Comparison of ENCODE assay signal across 9 mouse cellular contexts in genomic region chr9:20804266-20805158, GRCm38 (mm10). TPM values are rescaled to one million over a fixed set of nuclear protein-coding genes. Genes with fewer than 3 reads are reported as not detected.
DNase-seq lines count a peak whose midpoint lies in the region; ATAC-seq and TF ChIP-seq lines count a peak whose summit lies in the region.
"Had no signal": no experiment of that assay in that cellular context is flagged by ENCODE, and none has a peak within 500 bp of the region (broad histone marks: within the 10 kb centered on the region; RNA-seq: fewer than 3 reads in every experiment).

No protein-coding gene starts in this region.

- H3K4me1 ChIP-seq in kidney, adult 2 months (ENCODE audit: control insufficient read depth, insufficient read depth, low read length), result 0 out of 2 replicates have a peak, but pooled peaks cover 5% of the 10 kb centered on the region
- H3K4me1 ChIP-seq in liver, embryonic 14.5 days (replicated peaks; ENCODE audit: control insufficient read depth in 2 of 2, insufficient read depth in 2 of 2, low read length in 1 of 2), result 0 out of 4 replicates have a peak, but pooled peaks cover 0 to 3% of the 10 kb centered on the region in 2 experiments

- H3K27ac ChIP-seq in kidney, adult 2 months (ENCODE audit: insufficient read depth, low read depth, low read length), result no peak overlapping the region
- H3K27ac ChIP-seq in liver, embryonic 14.5 days, result no peak overlapping the region

- no peak overlapping the region for H3K4me2 ChIP-seq in liver, embryonic 14.5 days (ENCODE audit: low read depth)

- DNase-seq in right cerebral cortex, adult 18-20 months, result peak; percentile 54
- no peak for DNase-seq in right cerebral cortex, postnatal 36 days (ENCODE audit: low spot score in 2 of 2)
- peak; percentile 63 to 77 for DNase-seq in adrenal gland, adult 18-20 months (ENCODE audit: low spot score in 2 of 2)
- peak; percentile 11 for DNase-seq in embryo, embryonic 11.5 days (ENCODE audit: low read depth, low spot score)
- peak; percentile 87 for DNase-seq in kidney, adult 2 months
- peak; percentile 40 to 52 (median 49) for DNase-seq in liver, embryonic 14.5 days (ENCODE audit: low read depth in 3 of 3, low spot score in 3 of 3)
- DNase-seq in right cerebral cortex, postnatal 4 days, result peak; percentile 22
- no peak for DNase-seq in neural tube, embryonic 10.5 days (ENCODE audit: extremely low spot score, low spot score)

- no peak overlapping the region for H3K4me3 ChIP-seq in kidney, adult 2 months (ENCODE audit: insufficient read depth, low read depth, low read length)
- H3K4me3 ChIP-seq in liver, embryonic 14.5 days (ENCODE audit: insufficient read depth in 1 of 2, low read depth in 2 of 2, low read length in 2 of 2), result no peak overlapping the region

- WGBS in kidney, adult 2 months, result 57% methylated on average over 13 of the region's 13 CpGs
- 43% methylated on average over 13 of the region's 13 CpGs for WGBS in liver, embryonic 14.5 days (ENCODE audit: insufficient replicate concordance)

- H3K36me3 ChIP-seq in kidney, adult 2 months (ENCODE audit: control insufficient read depth, insufficient read depth, low read length), result no peaks in the 10 kb centered on the region
- H3K36me3 ChIP-seq in liver, embryonic 14.5 days (replicated peaks; ENCODE audit: control insufficient read depth, insufficient read depth, low read depth), result no peaks in the 10 kb centered on the region

- no peaks in the 10 kb centered on the region for H3K9me3 ChIP-seq in liver, embryonic 14.5 days (ENCODE audit: control insufficient read depth, low read length)

- H3K9ac ChIP-seq in liver, embryonic 14.5 days (replicated peaks), result no peak overlapping the region

- TF ChIP-seq CTCF in kidney, adult 2 months (conservative IDR thresholded peaks at IDR 0.05; ENCODE audit: insufficient read depth, insufficient read length, low read depth, low read length), result peak; percentile 99
- peak; percentile 97 for TF ChIP-seq CTCF in liver, embryonic 14.5 days (IDR thresholded peaks at IDR 0.05; ENCODE audit: low read depth)

- no peak for TF ChIP-seq EP300 in liver, embryonic 14.5 days (IDR thresholded peaks at IDR 0.05; ENCODE audit: low read depth)

- no peak for TF ChIP-seq POLR2A in kidney, adult 2 months (IDR thresholded peaks at IDR 0.05; ENCODE audit: low read depth, low read length)

- H3K27me3 ChIP-seq in kidney, adult 2 months (replicated peaks; ENCODE audit: control insufficient read depth, insufficient read depth, low read length), result no peaks in the 10 kb centered on the region
- no peaks in the 10 kb centered on the region for H3K27me3 ChIP-seq in liver, embryonic 14.5 days (ENCODE audit: control insufficient read depth, insufficient read depth, low read length)

- peak; percentile 70 for ATAC-seq in liver, embryonic 14.5 days (ENCODE audit: insufficient read depth)

RNA-seq across cellular contexts. Expression of gene Col5a3, which starts 10.4 kb away (rescaled TPM):
- total RNA-seq in adrenal gland, adult 18-20 months (2021), result 100 to 1,000 TPM; 123 to 412 TPM
- 2.1 and 3.0 TPM in 2 replicates for polyA plus RNA-seq in kidney, adult 2 months (2012; rRNA removed)
- 0.05 and 0.08 TPM in 2 replicates for polyA plus RNA-seq in liver, embryonic 14.5 days (2012; rRNA removed)
- 0.03 and 0.10 TPM in 2 replicates for polyA plus RNA-seq in liver, embryonic 14.5 days (2014; fragmentation: Nextera tagmentation; extraction: Ambion mirVana)

RNA-seq across cellular contexts. Expression of gene Rdh8, which starts 13.8 kb away (rescaled TPM):
- total RNA-seq in adrenal gland, adult 18-20 months (2021), result not detected
- not detected in 2 replicates for polyA plus RNA-seq in kidney, adult 2 months (2012; rRNA removed)
- not detected in 2 replicates for polyA plus RNA-seq in liver, embryonic 14.5 days (2012; rRNA removed)
- not detected in 2 replicates for polyA plus RNA-seq in liver, embryonic 14.5 days (2014; fragmentation: Nextera tagmentation; extraction: Ambion mirVana)
- polyA plus RNA-seq: intestine, embryonic 14.5 days had no signal

RNA-seq across cellular contexts. Expression of gene Olfm2, which starts 58.4 kb away (rescaled TPM):
- under 1 TPM; 0.53 to 0.58 TPM for total RNA-seq in adrenal gland, adult 18-20 months (2021)
- 2.0 and 2.3 TPM in 2 replicates for polyA plus RNA-seq in kidney, adult 2 months (2012; rRNA removed)
- 0.06 and 0.18 TPM in 2 replicates for polyA plus RNA-seq in liver, embryonic 14.5 days (2012; rRNA removed)
- polyA plus RNA-seq in liver, embryonic 14.5 days (2014; fragmentation: Nextera tagmentation; extraction: Ambion mirVana), result 0.10 TPM in 1 of 2 replicates, not detected in the other

Comparison
In these comparisons a context has a peak if more than half of its experiments do, and no peak if none do; other contexts are left out.
1. DNase-seq: peak in right cerebral cortex, adult 18-20 months (single experiment), adrenal gland, adult 18-20 months (2 of 2), embryo, embryonic 11.5 days (single experiment), kidney, adult 2 months (single experiment), liver, embryonic 14.5 days (3 of 3) and right cerebral cortex, postnatal 4 days (single experiment); none in right cerebral cortex, postnatal 36 days (0 of 2) and neural tube, embryonic 10.5 days (single experiment).